Mouse (Mus musculus) adrenal gland, adult 18-20 months (tissue): Measurements from ENCODE around the gene Scp2. TPM values are rescaled to one million over a fixed set of nuclear protein-coding genes. Genes with fewer than 3 reads are reported as not detected.
"Not testable (repeated sequence)": the region's sequence is repeated elsewhere in the genome, so short reads cannot be mapped to it uniquely, and the experiment has no call there.

Experiments used
- DNase-seq, 2 experiments: peaks; one replicate each; pipeline ENCODE4 v3.0.0; 2021 to 2022; ENCODE audit warnings: low spot score in 2 of 2
- long read RNA-seq, 2 experiments: library from polyadenylated mRNA; stranded (forward); transcript quantifications; one replicate each; pipeline ENCODE4 v2.0.0; 2021
- total RNA-seq, 2 experiments: library from RNA; stranded (reverse); gene quantifications; 1 replicate in 1 of 2; 2 replicates in 1 of 2; pipeline ENCODE4 v1.2.3; 2021

Gene Scp2
- 100 to 1,000 TPM; 336 to 431 TPM for total RNA-seq
- long read RNA-seq, experiment 1, transcript Scp2-202 (5 exons, 772 nt) = major isoform, 280 of 339 reads
- long read RNA-seq, experiment 1, transcript Scp2-201 (16 exons, 2,640 nt) = minor isoform, 52 of 339 reads
- long read RNA-seq, experiment 1, partial matches to known transcripts = 3 of 339 reads
- long read RNA-seq, experiment 1, other reads (novel, unspliced or antisense) = 3 of 339 reads
- long read RNA-seq, experiment 2, transcript Scp2-202 (5 exons, 772 nt) = major isoform, 744 of 1,056 reads
- long read RNA-seq, experiment 2, transcript Scp2-201 (16 exons, 2,640 nt) = minor isoform, 222 of 1,056 reads
- long read RNA-seq, experiment 2, partial matches to known transcripts = 34 of 1,056 reads
- long read RNA-seq, experiment 2, other reads (novel, unspliced or antisense) = 53 of 1,056 reads

GRCm38 (mm10) chr4:108144880-108145279 lies at the start of gene Scp2:
Gene Scp2 (minus strand): TSS chr4:108144998.
- DNase-seq = no peak

DNA sequence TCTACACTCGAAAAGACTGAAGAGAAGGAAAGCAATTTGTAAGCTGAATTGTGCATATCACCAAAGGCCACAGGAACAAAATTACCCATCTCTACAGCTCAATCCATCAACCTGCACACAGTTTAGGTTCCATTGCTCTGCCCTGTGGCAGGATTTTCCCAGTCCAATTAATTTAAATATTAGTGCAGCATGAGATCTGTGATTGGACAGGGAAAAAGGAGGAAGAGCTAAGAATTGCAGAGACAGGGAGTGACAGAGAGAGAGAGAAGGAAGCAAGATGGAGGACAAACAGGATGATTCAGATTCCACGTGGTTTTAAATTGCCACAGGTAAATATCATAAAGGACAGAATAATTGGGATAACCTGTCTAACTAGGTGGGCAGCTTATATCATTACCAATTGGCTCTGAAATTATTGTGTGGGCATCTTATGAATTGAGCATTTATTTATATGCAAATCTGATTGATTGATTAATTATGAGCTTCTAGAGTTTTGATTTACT lies 48.1 kb upstream of the Scp2 start:
- no peak for DNase-seq

DNA sequence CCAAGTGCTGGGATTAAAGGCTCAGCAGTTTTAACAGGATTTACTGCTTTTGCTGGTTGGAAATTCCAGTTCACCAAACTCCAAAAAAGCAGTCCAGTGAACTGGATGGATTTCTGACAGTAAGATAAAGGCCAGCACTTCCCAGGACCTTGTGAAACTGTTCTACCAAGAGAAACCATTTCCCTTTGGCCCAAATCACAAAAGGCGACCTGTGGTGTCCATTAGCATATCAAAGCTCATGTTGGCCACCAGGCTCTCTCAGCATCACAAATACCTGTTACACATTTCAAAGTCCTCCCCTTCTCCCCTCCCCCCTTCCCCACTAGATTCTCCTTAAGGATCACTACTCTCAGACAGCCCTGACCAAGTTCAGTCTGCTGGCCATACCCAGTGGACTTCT lies 37.5 kb upstream of the Scp2 start:
- no peak for DNase-seq

GRCm38 (mm10) chr4:108168056-108168455 lies 23.3 kb upstream of the Scp2 start:
- no peak for DNase-seq

DNA sequence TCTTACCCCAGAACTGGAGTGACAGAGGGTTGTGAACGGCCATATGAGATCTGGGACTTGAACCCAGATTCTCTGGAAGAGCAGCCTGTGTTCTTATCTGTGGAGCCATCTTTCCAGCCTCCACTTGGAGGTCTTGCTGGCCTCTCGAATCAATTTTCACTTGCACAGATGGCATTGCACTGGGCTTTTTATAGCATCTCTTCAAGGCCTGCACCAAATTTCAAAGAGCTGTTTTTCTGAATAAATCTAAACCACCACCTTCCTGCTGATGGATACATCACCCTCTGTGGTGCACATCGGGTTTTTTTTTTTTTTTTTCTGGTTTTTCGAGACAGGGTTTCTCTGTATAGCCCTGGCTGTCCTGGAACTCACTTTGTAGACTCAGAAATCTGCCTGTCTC lies 22.1 kb upstream of the Scp2 start:
- DNase-seq = no peak

GRCm38 (mm10) chr4:108165152-108165895 lies 20.5 kb upstream of the Scp2 start, which contains the start of gene Echdc2:
Gene Echdc2 (plus strand): TSS chr4:108165437.
- DNase-seq = peak; percentile 31 to 35

DNA sequence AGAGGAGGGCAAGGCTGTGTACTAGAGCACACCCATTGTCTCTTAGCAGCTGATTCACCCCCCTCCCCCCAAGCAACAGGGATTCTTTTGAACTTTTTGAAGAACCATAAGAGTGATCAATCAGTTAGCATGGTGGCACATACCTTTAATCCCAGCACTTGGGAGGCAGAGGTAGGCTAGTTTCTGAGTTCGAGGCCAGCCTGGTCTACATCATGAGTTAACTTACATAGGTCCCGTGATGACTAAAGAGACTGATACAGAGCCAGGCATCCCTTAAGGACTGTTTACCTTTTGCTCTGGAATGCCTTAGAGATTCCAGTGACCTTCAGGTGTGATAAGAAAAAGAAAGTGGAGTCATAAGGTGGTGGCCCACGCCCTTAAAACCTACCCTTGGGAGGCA lies 18.5 kb upstream of the Scp2 start:
- no peak for DNase-seq

DNA sequence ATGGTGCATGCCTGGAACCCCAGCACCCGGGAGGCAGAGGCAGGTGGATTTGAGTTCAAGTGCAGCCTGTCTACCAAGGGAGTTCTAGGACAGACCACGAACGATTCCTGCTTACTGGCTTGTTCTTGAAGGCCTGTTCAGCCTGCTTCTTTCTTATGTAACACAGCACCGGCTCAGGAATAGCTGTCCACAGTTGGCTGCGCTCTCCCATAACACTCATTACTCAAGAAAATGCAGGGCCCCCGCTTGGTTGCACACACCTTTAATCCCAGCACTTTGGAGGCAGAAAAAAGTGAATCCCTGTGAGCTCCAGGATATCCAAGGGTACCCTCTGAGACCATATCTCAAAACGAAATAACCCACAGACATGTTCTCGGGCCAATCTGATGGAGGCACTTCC lies 17.1 kb upstream of the Scp2 start:
- DNase-seq = no peak

GRCm38 (mm10) chr4:108155141-108155540 lies 10.3 kb upstream of the Scp2 start:
- not testable (repeated sequence) for DNase-seq

- not testable (repeated sequence) for DNase-seq
These were observed 756 bp upstream of the Scp2 start for GRCm38 (mm10) chr4:108145554-108145953.

DNA sequence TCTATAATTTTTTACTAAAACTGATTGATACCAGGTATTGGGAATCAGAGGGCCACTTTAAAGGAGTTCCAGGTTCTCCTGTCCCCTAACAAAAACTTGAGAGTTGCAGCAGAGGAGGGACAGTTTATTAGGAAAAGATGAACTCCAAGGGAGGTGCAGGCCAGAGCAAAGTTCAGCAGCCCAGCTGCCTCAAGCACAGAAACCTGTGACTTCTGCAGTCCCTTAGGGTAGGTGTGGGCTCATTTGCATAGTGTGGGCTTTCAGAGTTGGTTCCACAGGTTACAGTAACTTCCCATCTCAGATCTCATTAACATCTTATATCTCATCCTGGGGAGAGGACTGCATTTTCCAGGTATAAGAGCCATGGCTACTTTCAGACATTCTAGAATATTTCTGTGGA lies 1.0 kb downstream of the Scp2 start:
- DNase-seq = no peak

DNA sequence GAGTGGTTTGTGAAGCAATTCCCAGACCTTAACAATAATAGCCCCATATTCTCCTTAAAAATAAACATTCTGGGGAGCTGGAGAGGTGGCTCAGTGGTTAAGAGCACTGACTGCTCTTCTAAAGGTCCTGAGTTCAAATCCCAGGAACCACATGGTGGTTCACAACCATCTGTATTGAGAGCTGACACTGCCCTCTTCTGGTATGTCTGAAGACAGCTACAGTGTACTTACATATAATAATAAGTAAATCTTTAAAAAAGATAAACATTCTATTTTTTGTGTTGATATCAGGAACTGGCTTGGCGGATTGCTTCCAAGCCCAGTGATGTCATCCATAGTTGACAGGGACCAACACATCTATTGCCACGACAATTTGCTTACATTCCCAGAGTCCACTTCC lies 1.6 kb downstream of the Scp2 start:
- DNase-seq = not testable (repeated sequence)

- peak in 1 of 2 experiments; percentile 9 for DNase-seq
These were observed 7.9 kb downstream of the Scp2 start for GRCm38 (mm10) chr4:108136938-108137337.

DNA sequence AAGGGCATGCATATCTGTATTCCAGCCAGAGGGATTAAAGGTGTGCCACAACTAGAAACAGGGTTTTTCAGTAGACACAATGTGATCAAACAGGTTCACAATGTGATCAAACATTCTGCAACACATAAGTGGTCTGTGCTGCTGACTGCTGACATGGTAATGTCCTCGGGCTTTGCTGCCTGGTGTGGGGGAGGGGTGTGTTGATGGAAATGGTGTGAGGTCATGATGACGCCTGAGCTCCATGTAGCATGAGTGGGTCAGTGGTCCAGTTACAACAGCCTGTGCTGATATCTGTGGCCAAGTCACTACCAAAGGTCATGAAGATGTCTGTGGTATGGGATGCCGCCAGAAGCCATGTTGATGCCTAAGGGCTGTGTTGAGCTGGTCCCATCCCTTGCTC lies 14.3 kb downstream of the Scp2 start:
- DNase-seq = no peak

DNA sequence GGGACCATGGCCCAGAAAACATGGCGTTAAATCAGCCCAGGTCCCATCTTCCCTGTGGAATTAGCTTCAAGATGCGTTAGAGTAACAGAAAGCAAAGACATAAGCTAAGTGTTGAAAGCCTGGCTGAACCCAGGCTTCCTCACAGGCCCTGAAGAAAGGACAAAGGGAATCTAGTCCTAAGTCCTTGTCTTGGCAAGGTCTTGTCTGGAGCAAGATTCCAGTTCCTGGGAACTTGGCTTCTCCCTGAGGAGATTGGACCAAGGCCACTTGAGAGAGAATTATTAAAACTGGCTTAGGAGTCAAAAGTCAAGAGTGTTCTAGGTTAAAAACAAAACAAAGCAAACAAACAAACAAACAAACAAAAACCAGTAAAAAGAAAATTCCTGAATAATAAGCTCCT lies 16.5 kb downstream of the Scp2 start:
- DNase-seq = no peak

DNA sequence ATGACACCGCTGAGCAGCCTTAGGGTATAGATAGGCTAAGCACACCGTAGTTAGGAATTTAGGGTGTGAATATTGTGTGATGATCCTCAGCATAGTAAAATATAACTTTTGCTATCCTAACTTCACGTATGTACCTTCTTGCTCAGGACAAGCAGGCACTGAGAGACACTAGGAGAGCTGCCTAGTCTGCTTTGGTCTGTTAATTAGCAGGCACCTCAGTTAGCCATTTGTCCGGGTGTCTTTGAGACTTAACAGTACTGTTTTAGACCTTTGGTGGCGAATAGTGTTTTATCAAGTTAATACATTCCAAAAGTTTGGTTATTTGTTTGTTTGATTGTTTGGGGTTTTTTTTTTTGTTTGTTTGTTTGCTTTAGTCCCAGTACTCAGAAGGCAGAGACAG lies 17.3 kb downstream of the Scp2 start:
- no peak for DNase-seq

DNA sequence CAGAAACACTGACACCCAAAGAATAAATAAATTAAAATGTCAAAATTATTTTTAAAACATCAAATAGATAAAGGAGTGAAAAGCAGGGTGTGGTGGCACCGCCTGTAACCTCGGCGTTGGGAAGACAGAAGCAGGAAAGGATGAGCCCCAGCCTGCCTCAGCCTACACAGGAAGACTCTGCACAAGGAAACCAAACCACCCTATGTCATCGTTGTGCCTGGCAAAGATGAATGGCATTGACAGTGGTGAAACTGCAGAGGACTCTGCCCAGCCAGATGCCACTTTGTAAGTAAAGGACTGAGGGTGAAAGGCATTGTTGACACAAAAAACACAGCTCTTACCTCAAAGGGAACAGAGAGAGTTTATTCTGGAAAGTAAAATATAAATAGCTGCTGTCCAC lies 18.5 kb downstream of the Scp2 start:
- no peak for DNase-seq

DNA sequence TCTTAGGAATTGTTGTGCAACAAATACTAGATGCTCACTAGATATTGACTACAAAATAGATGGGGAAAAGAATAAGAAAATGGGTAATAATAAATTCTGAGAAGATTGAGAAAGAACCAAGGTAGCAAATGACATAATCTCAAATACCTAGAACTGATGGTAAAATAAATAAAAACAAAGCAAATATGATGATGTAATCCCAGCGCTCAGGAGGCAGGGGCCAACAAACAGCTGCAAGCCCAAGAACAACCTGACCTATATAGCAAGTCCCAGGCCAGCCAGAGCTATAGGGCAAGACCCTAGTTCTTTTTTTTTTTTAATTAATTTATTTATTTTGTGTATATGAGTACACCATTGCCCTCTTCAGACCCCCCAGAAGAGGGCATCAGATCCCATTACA lies 20.7 kb downstream of the Scp2 start:
- no peak for DNase-seq

DNA sequence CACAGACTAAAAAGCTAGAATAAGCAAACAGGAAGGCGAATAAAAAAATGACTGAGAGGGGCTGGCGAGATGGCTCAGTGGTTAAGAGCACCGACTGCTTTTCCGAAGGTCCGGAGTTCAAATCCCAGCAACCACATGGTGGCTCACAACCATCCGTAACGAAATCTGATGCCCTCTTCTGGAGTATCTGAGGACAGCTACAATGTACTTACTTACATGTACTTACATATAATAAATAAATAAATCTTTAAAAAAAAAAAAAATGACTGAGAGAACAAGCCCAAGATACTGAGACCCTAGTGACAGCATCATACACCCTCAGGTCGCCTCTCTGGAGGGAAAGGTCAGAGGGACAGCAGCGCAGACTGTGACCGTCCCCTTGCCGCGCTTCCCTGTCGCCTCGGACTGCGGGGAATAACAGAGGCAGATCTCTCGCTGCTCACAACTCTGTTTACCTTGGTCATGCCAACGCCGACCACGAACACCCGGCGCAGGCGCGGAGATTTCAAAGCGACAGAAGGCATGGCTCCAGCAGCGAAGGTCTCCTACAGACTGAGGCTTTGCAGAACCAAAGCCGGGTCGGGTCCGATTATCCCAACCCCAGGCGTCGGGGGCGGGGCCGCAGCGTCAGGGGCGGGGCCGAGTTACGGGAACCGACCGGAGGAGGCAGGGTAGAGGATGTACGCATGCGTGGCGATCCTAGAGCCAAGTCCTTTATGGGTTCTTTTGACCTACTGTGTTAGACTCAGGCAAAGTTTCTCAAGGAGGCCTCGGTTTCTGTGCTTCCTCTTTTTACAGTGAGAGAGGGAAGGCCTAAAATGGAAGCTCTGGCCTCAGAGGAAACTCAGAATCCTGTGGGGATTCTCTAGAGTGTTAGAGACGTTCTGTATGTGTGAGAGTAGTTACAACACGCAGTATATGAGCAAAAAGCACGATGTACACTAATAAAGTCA lies 26.6 kb downstream of the Scp2 start:
- peak; percentile 95 to 96 for DNase-seq

GRCm38 (mm10) chr4:108117488-108117887 lies 27.3 kb downstream of the Scp2 start:
- no peak for DNase-seq

DNA sequence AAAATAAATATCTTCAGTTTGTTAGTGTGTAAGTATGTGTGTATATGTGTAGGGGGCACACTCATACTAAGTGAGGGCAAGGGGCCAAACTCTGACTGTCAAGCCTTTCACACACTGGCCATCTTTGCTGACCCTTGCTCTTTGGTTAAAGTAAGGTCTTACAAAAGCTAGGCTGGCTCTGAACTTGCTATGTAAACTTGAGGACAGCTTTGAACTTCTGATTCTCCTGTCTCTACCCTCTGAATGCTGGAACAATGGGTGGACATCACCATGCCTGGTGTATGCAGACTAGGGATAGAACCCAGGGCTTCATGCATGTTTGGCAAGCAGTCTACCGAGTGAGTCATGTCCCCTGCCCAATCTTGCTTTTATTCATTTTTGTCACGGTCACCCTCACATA lies 28.3 kb downstream of the Scp2 start:
- no peak for DNase-seq
